Mouse (Mus musculus) CH12.LX (cell line): Measurements from ENCODE around the gene Lrguk. TPM values are rescaled to one million over a fixed set of nuclear protein-coding genes. Genes with fewer than 3 reads are reported as not detected.

ENCODE experiments used
- DNase-seq: peaks from one replicate; pipeline ENCODE4 v3.0.0-alpha.2; 2013; ENCODE audit errors: extremely low read depth
- H3K27ac ChIP-seq: 2 replicates; pipeline ENCODE4 v1.5.1; 2012; ENCODE audit warnings: low read depth, mild to moderate bottlenecking, control low read depth, moderate library complexity; ENCODE audit not compliant: insufficient read depth
- H3K27me3 ChIP-seq: replicated peaks from 2 replicates; pipeline ENCODE3; 2012; ENCODE audit warnings: inconsistent platforms
- H3K36me3 ChIP-seq, 2 experiments: replicated peaks in 1 of 2; 2 replicates each; pipeline versions ENCODE3 to v1.6.1; 2012; ENCODE audit warnings: inconsistent platforms in 1 of 2, low read length in 1 of 2, mild to moderate bottlenecking in 1 of 2, mixed read lengths in 1 of 2, moderate library complexity in 1 of 2; ENCODE audit not compliant: control insufficient read depth in 1 of 2, insufficient read depth in 1 of 2
- H3K4me1 ChIP-seq, 2 experiments: 2 replicates each; pipeline ENCODE4 v1.6.1; 2012; ENCODE audit warnings: inconsistent platforms in 1 of 2, moderate library complexity in 1 of 2; ENCODE audit not compliant: insufficient read depth in 2 of 2, control insufficient read depth in 1 of 2
- H3K4me2 ChIP-seq: 2 replicates; pipeline ENCODE4 v1.6.1; 2012; ENCODE audit warnings: low read depth, mild to moderate bottlenecking, control low read depth; ENCODE audit not compliant: poor library complexity, insufficient read depth, severe bottlenecking
- H3K4me3 ChIP-seq, 3 experiments: fragments of 150-350 bp in 1 of 3; sonication (generic) in 1 of 3; replicated peaks in 1 of 3; 2 replicates each; pipeline versions ENCODE3 to v1.5.1; 2011 to 2012; ENCODE audit warnings: low read depth in 2 of 3, low read length in 2 of 3, mild to moderate bottlenecking in 2 of 3, moderate library complexity in 2 of 3, control low read depth in 1 of 3, improper control_type of control experiment in 1 of 3, inconsistent platforms in 1 of 3, mixed read lengths in 1 of 3; ENCODE audit not compliant: poor library complexity in 1 of 3
- H3K79me2 ChIP-seq: replicated peaks from 2 replicates; pipeline ENCODE4 v1.6.1; 2012; ENCODE audit warnings: mild to moderate bottlenecking, moderate library complexity; ENCODE audit not compliant: control insufficient read depth, poor library complexity, insufficient read depth, severe bottlenecking; ENCODE audit errors: extremely low read depth
- H3K9ac ChIP-seq: 2 replicates; pipeline ENCODE4 v1.6.1; 2012; ENCODE audit warnings: low read depth, mild to moderate bottlenecking, control low read depth, moderate library complexity; ENCODE audit not compliant: insufficient read depth
- H3K9me3 ChIP-seq: replicated peaks from 2 replicates; pipeline ENCODE3; 2012; ENCODE audit warnings: low read length, inconsistent platforms, mixed read lengths
- CHD1 ChIP-seq: IDR thresholded peaks from 2 replicates; pipeline ENCODE4 v1.6.1; 2012; ENCODE audit warnings: low read depth, low read length, improper control_type of control experiment, inconsistent platforms
- CHD2 ChIP-seq: IDR thresholded peaks from 2 replicates; pipeline ENCODE4 v1.6.1; 2011; ENCODE audit warnings: low read length, improper control_type of control experiment
- CTCF ChIP-seq, 2 experiments: IDR thresholded peaks in 1 of 2; conservative IDR thresholded peaks in 1 of 2; 2 replicates each; pipeline ENCODE4 v1.5.1; 2011 to 2012; ENCODE audit warnings: low read depth in 2 of 2, low read length in 2 of 2, improper control_type of control experiment in 1 of 2, inconsistent platforms in 1 of 2, mild to moderate bottlenecking in 1 of 2, moderate library complexity in 1 of 2
- E2F4 ChIP-seq: IDR thresholded peaks from 2 replicates; pipeline ENCODE4 v1.6.1; 2011; ENCODE audit warnings: low read depth, low read length, improper control_type of control experiment; ENCODE audit not compliant: insufficient replicate concordance
- ELF1 ChIP-seq: IDR thresholded peaks from 2 replicates; pipeline ENCODE4 v1.6.1; 2014; ENCODE audit warnings: low read depth, mild to moderate bottlenecking, inconsistent platforms, low read length, improper control_type of control experiment
- ETS1 ChIP-seq: conservative IDR thresholded peaks from 2 replicates; pipeline ENCODE4 v1.6.1; 2012; ENCODE audit warnings: low read depth, mild to moderate bottlenecking, inconsistent platforms, low read length, improper control_type of control experiment, moderate library complexity
- KAT2A ChIP-seq: IDR thresholded peaks from 2 replicates; pipeline ENCODE4 v1.6.1; 2012; ENCODE audit warnings: low read length, improper control_type of control experiment, inconsistent platforms; ENCODE audit not compliant: insufficient replicate concordance
- MAZ ChIP-seq: IDR thresholded peaks from 2 replicates; pipeline ENCODE4 v1.6.1; 2012; ENCODE audit warnings: low read depth, mild to moderate bottlenecking, inconsistent platforms, low read length, improper control_type of control experiment, moderate library complexity
- MEF2A ChIP-seq: IDR thresholded peaks from 2 replicates; pipeline ENCODE4 v1.6.1; 2014; ENCODE audit warnings: low read depth, mild to moderate bottlenecking, inconsistent platforms, low read length, improper control_type of control experiment, borderline replicate concordance
- MYC ChIP-seq: IDR thresholded peaks from 2 replicates; pipeline ENCODE4 v1.6.1; 2011; ENCODE audit warnings: low read depth, mild to moderate bottlenecking, improper control_type of control experiment, low read length
- NELFE ChIP-seq: IDR thresholded peaks from 2 replicates; pipeline ENCODE4 v1.6.1; 2011; ENCODE audit warnings: low read depth, low read length, improper control_type of control experiment
- NRF1 ChIP-seq: IDR thresholded peaks from 2 replicates; pipeline ENCODE4 v1.6.1; 2014; ENCODE audit warnings: low read depth, mild to moderate bottlenecking, inconsistent platforms, low read length, improper control_type of control experiment, moderate library complexity
- POLR2AphosphoS2 ChIP-seq: IDR thresholded peaks from 2 replicates; pipeline ENCODE4 v1.6.1; 2011; ENCODE audit warnings: low read depth, low read length, improper control_type of control experiment
- SMC3 ChIP-seq: IDR thresholded peaks from 2 replicates; pipeline ENCODE4 v1.6.1; 2011; ENCODE audit warnings: low read depth, low read length, improper control_type of control experiment
- TBP ChIP-seq: conservative IDR thresholded peaks from 2 replicates; pipeline ENCODE4 v1.6.1; 2011; ENCODE audit warnings: low read depth, low read length, improper control_type of control experiment
- TCF12 ChIP-seq: IDR thresholded peaks from 2 replicates; pipeline ENCODE4 v1.6.1; 2014; ENCODE audit warnings: low read depth, mild to moderate bottlenecking, inconsistent platforms, low read length, improper control_type of control experiment
- UBTF ChIP-seq: IDR thresholded peaks from 2 replicates; pipeline ENCODE4 v1.6.1; 2012; ENCODE audit warnings: low read depth, mild to moderate bottlenecking, inconsistent platforms, low read length, improper control_type of control experiment, moderate library complexity
- USF1 ChIP-seq: IDR thresholded peaks from 2 replicates; pipeline ENCODE4 v1.6.1; 2014; ENCODE audit warnings: low read depth, mild to moderate bottlenecking, inconsistent platforms, low read length, improper control_type of control experiment
- USF2 ChIP-seq: conservative IDR thresholded peaks from 2 replicates; pipeline ENCODE4 v1.6.1; 2011; ENCODE audit warnings: low read depth, low read length, improper control_type of control experiment
- ZC3H11A ChIP-seq: IDR thresholded peaks from 2 replicates; pipeline ENCODE4 v1.6.1; 2012; ENCODE audit warnings: low read depth, mild to moderate bottlenecking, inconsistent platforms, low read length, improper control_type of control experiment
- ZMIZ1 ChIP-seq: IDR thresholded peaks from 2 replicates; pipeline ENCODE4 v1.6.1; 2012; ENCODE audit warnings: low read depth, mild to moderate bottlenecking, inconsistent platforms, low read length, improper control_type of control experiment
- dilution Hi-C: fragments of 300-500 bp; cut with MboI; formaldehyde crosslinking; loops from 2 replicates; pipeline ENCODE4 v1.14.3; 2020; ENCODE audit warnings: low sequenced_read_pairs; ENCODE audit not compliant: extremely low pct_unique_long_range_greater_than_20kb, extremely low pct_ligation_motif_present
- in situ Hi-C: fragments of 300-500 bp; cut with MboI; formaldehyde crosslinking; loops from 3 replicates; pipeline ENCODE4 v1.14.3; 2019; ENCODE audit warnings: low sequenced_read_pairs, low pct_ligation_motif_present, low pct_unique_long_range_greater_than_20kb, mixed read lengths
- polyA plus RNA-seq: library from polyadenylated mRNA; unstranded; fragments of >175 nt; gene quantifications from 2 replicates; pipeline ENCODE4 v1.2.1, GENCODE M21; 2012; ENCODE audit warnings: low read depth; ENCODE audit not compliant: insufficient read length
- total RNA-seq, 2 experiments: library from RNA; depleted of rRNA; stranded (reverse); fragments of 300-350 nt in 1 of 2; fragments of >200 nt in 1 of 2; gene quantifications; 2 replicates each; pipeline ENCODE4 v1.2.3; 2012 to 2014

Gene Lrguk
- total and polyA plus RNA-seq, 3 experiments: 0.85 to 1.6 (median 1.1) TPM

- dilution Hi-C loops: no loop called here
- Histone ChIP-seq H3K4me1 (peaks cover 0 to 15% of the 10 kb centered on the region in 2 experiments; a peak in 2 of 4 replicates), H3K27ac (no peak overlapping the region), H3K36me3 (no peaks in the 10 kb centered on the region), H3K4me2 (no peak overlapping the region), H3K9ac (no peak overlapping the region), H3K9me3 (no peaks in the 10 kb centered on the region), H3K79me2 (no peaks in the 10 kb centered on the region), H3K27me3 (no peaks in the 10 kb centered on the region), H3K4me3 (no peak overlapping the region)
- in situ Hi-C loops: no loop called here
- no peak for DNase-seq
- TF ChIP-seq ZMIZ1 (no peak), CHD1 (no peak), USF1 (no peak), ETS1 (no peak), MYC (no peak), MAZ (no peak), KAT2A (no peak), TCF12 (no peak), NRF1 (no peak), TBP (no peak), CHD2 (no peak), UBTF (no peak), ELF1 (no peak), SMC3 (no peak)
Measured at GRCm38 (mm10) chr6:34101531-34102396, 72.5 kb downstream of the Lrguk start.

DNA sequence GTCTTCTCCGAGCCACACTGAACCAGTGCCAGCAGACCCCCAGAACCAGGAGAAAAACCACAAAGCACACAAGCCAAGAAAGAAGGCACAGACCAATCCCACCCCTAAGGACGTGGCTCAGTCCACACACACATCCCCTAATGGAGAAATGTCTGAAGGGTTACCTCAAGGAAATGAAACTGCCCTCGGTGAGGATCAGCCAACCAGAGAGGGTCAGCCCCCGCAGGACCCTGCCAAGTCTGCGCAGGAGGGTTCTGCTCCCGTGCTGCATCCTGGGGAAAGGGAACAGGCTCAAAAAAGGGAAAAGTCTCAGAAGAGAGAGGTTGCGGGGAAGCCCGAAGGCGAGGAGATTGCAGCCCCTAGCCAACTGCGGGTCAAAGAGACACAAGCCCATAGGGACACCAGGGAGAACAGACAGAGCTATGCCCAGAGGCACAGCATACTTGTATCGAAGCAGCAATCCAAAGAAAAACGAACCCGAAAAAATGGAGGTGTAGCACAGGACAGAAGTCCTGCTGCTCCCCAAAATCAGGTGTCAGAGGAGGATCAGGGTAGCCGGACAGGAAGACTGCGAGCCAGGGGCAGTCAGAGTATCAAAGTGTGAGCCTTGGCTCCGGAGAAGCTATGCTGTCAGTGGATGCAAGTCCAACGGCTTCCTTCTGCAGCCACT lies 74.1 kb downstream of the Lrguk start:
- Histone ChIP-seq H3K27me3 (no peaks in the 10 kb centered on the region), H3K79me2 (no peaks in the 10 kb centered on the region), H3K4me1 (peaks cover 0 to 15% of the 10 kb centered on the region in 2 experiments; a peak in 2 of 4 replicates), H3K4me2 (peak overlapping the region; percentile 16; the same call in 1 of the 2 replicates), H3K9ac (no peak overlapping the region), H3K27ac (no peak overlapping the region), H3K4me3 (no peak overlapping the region), H3K36me3 (no peaks in the 10 kb centered on the region), H3K9me3 (no peaks in the 10 kb centered on the region)
- TF ChIP-seq NELFE: no peak
- no peak for TF ChIP-seq KAT2A
- TF ChIP-seq E2F4: no peak
- TF ChIP-seq ETS1: no peak
- no peak for TF ChIP-seq CTCF (conservative IDR thresholded peaks at IDR 0.05 in 1 of 2, IDR thresholded peaks at IDR 0.05 in 1 of 2; ENCODE audit: low read depth in 2 of 2, low read length in 2 of 2)
- no peak for TF ChIP-seq MEF2A
- TF ChIP-seq POLR2AphosphoS2: no peak
- TF ChIP-seq ZC3H11A: no peak
- TF ChIP-seq MAZ: no peak
- TF ChIP-seq USF2: no peak
- in situ Hi-C loops: no loop called here
- dilution Hi-C loops: no loop called here
- DNase-seq: no peak
